Mouse (Mus musculus) adrenal gland (tissue): ENCODE results near the gene Rab30.
"Not testable (repeated sequence)": the region's sequence is repeated elsewhere in the genome, so short reads cannot be mapped to it uniquely, and the experiment has no call there.

Source experiments
- intact Hi-C: fragments of 180-260 bp; cut with DNase I; formaldehyde crosslinking; loops from one replicate; pipeline ENCODE4 v1.15.1; 2025

Rab30 gene

DNA sequence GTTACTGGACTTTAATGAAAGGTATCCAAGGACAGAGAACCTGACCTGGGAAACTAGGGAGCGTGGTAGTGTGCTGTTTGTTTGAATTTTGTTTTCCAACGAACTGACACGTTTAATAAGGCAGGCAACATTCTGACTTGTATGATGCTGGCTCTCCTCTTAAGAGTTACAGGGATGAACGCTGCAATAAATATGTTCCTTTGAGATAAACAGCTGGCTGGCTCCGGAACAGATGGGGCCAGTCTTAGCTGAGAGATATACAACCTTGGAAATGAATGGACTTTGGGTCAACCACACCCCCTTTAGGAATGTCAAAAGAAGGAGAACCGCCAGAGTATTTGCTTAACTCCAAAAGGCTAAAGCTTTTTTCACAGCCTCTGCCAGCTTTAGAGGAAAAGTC lies 1.4 kb downstream of the Rab30 start:
- intact Hi-C loops: loop anchor here (5.0 to 10.0 kb wide), 3 partner anchors 75 to 125 kb away; partner anchors contain the start of gene Pcf11

DNA sequence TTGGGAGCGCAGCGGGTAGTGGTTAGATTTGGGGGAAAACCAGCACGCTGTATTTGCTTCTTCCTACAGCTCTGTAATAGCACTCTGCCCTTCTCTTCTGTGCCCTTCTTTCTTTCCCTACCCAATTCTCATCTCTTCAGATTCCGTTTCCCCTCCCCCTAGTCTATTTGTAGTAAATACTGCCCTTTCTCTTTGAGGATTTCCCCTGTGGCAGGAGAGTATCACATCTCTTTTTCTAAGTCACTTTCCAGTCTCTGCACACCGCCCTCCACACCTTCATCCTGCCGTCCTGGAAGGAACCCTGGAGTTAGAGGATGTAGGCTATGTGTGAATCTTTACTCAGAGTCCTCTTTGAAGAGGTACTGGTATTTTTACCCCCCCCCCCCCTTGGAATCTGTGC lies 1.9 kb downstream of the Rab30 start:
- intact Hi-C loops: loop anchor here (5.0 to 10.0 kb wide), 3 partner anchors 76 to 124 kb away; partner anchors contain the start of gene Pcf11

DNA sequence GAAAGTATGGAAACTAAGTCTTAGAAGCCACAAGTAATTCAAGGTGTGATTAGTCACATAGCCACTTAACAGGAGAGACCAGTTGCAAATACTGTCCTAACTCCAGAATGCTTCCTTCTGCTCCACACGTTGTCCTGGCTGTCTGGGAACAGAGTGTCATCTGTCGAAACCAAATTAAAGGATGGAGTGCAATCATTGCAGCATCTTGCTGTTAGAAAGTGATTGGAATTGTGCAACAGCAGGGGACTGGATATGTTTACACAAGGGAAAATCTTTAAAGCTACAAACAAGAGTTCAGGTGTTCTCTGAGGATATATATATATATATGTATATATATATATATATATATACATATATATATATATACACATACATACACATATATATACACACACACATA lies 9.0 kb downstream of the Rab30 start:
- intact Hi-C loops: no loop called here

DNA sequence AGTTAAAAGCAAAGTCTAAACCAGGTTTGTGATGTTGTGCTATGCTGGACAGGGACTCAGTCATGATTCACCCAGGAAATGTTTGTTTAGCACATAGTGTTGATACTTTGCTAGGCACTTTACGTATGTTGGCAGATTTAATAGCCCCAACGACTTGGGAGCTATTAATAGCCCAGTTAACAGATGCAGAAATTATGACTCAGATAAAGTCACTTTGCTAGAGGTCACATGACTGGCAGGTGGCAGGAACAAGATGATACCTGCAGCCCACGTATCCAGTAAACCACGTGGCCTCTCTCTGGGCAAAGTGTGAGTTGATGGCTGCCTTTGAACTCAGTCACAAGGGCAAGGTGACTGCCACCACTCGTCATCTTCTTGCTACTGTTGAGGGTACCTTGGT lies 16.7 kb downstream of the Rab30 start:
- intact Hi-C loops: no loop called here

- intact Hi-C loops: no loop called here
Measured at GRCm38 (mm10) chr7:92760651-92761050, 19.2 kb downstream of the Rab30 start.

- intact Hi-C loops: no loop called here
Measured at GRCm38 (mm10) chr7:92761161-92761560, 19.8 kb downstream of the Rab30 start.

DNA sequence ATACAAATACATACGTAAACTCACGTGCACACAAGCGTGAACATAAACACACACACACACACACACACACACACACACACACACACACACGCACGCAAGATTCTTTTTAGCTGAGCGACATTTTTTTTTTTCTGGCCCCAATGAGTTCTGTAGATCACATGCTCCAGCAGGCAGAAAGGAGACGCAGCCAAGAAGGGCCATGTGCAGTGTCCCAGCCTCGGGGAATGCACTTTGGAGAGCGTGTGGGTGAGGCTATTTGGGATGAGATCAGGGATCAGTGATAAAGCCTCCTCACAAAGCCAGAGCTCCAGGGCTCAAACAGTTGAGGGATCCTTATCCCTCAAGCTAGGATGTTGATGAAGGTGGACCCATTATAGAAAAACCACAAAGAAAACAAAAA lies 24.0 kb downstream of the Rab30 start:
- intact Hi-C loops: no loop called here

- intact Hi-C loops: no loop called here
Measured at GRCm38 (mm10) chr7:92766096-92767090, 25.0 kb downstream of the Rab30 start.

- intact Hi-C loops: not testable (repeated sequence)
Measured at GRCm38 (mm10) chr7:92768116-92768515, 26.7 kb downstream of the Rab30 start.

DNA sequence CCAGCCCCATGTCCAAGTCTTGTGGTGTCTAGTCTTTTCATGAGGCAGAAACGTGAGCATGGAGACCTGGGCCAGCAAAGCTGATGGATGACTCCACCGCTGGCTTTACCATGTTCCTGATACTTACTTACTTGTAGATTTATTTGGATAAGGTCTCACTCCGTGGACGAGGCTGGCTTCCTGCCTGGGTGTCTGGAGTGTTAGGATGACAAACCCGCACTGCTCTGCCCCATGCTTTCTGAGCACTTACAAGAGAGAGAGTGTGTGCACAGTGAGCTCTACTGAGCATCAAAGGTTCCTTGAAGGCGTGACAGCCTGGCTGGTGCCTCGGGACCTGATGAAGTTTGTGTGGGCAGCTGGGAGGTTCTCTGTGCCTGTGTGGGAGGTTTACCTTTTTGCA lies 27.5 kb downstream of the Rab30 start:
- intact Hi-C loops: no loop called here

GRCm38 (mm10) chr7:92773006-92773405 lies 31.6 kb downstream of the Rab30 start:
- intact Hi-C loops: no loop called here

- intact Hi-C loops: no loop called here
Measured at GRCm38 (mm10) chr7:92773596-92773995, 32.2 kb downstream of the Rab30 start.

GRCm38 (mm10) chr7:92774741-92775140 lies 33.3 kb downstream of the Rab30 start:
- intact Hi-C loops: no loop called here

- intact Hi-C loops: no loop called here
Measured at GRCm38 (mm10) chr7:92775703-92776102, 34.3 kb downstream of the Rab30 start.

GRCm38 (mm10) chr7:92776647-92777046 lies 35.2 kb downstream of the Rab30 start:
- intact Hi-C loops: no loop called here

DNA sequence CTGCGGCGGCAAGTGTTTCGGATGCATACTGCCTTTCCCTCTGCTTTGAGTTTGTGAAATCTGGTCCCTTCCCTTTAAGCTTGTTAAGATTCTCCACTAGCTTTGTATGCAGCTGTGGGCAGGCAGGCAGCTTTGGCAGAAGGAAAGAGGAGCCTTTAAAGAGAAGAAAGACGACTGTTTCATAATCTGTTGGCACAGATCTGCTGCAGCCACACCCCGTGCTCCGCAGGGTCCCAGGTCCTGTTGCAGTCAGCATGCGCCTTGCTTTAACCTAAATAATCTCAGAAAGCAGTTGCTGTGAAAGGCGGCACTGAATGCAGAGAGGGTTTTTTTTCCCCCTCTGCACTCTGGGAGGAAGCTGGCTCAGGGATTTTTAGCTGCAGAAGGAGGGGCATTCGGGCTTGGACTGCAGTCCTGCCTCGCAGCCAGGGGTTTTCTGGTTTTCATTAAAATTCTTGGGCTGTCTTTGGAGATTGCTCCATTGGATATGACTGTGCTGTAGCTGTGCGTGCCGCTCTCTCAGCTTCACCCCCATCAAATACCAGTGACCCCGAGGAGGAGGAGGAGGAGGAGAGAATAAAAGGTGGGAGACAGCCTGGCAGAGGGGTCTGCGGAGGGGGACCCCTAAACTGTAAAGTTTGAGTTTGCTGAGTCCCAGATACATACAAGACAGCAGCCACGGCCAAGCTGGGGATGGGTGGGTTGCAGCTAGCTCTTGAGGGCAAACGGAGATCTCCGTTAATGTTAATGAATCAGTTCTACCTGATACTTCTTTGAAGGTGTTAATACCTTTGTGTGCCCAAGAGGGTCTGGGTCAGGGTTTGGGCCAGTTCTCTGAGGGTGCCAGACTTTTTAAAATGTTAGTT lies 35.9 kb downstream of the Rab30 start:
- intact Hi-C loops: no loop called here

DNA sequence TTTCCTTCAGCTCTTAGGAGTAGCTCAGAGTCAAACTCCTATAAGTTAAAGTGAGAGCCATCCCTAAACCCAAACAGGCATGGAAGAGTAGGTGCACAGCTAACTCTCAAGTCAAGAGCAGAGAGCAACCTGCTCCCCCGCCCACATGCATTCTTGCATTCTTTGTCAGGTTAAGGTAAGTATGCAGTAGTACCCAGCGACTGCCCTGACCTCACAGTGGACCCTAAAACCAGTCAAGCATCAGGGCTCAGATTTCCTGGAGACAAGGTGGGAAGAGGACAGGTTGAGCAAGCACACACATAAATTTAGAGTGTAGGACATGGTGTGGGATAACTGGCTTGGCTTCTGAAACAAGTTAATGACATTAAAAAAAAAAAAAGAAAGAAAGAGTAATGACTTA lies 37.7 kb downstream of the Rab30 start:
- intact Hi-C loops: no loop called here

DNA sequence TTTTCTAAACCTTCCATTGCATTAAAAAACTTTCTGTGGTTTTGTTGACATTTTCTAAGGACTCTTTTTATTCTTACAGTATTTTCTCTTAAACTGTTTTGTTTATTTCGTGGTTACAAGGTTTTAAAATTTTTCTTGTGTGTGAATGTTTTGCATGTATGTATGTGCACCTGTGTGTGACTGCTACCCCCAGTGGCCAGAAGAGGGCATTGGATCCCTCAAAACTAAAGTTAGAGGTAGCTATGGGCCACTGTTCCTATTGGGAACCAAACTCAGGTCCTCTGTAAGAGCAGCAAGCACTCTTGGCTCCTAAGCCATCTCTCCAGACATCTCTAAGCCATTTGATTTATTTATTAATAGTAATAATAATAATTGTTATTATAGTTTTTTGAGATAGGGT lies 40.0 kb downstream of the Rab30 start:
- intact Hi-C loops: no loop called here

- intact Hi-C loops: no loop called here
Measured at GRCm38 (mm10) chr7:92781948-92782347, 40.5 kb downstream of the Rab30 start.

- intact Hi-C loops: no loop called here
Measured at GRCm38 (mm10) chr7:92782511-92782910, 41.1 kb downstream of the Rab30 start.

DNA sequence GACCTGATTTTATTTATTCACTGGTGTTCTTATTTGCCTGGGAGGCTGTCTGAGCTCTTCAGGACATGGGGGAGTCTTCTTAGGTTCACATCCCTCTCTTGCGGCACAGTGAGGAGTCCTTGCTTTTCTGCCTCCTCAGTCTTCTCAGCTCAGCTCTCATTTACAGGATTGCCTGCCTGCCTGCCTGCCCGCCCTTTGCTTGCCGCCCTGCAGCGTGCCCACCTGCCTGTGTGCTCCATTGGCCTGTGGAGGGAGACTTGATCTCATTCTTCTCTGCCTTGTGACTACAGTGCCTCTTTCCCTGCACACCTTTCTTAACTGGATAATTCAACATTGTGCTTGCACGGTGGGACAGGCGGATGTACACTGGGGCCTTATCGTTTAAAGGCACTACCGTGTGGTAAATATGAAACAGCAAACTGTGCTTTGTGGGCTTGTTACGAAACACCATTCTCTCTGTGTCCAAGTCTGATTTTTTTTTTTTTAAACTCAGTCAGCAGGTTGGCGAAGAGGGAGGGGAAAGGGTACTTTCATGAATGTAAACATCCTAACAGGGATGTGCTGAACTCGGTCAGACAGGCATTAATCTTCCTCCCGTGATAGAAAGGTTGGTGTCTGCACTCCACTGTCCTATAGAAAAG lies 41.9 kb downstream of the Rab30 start:
- intact Hi-C loops: no loop called here
